Mouse (Mus musculus) megakaryocyte, embryonic 14.5 days (primary cell): Measurements from ENCODE around the gene Dixdc1.

Experiments used
- FLI1 ChIP-seq: IDR thresholded peaks from 2 replicates; pipeline ENCODE4 v1.6.1; 2012; ENCODE audit warnings: low read length, inconsistent platforms, mixed read lengths
- GATA1 ChIP-seq: IDR thresholded peaks from 3 replicates; pipeline ENCODE4 v1.6.1; 2012; ENCODE audit warnings: mixed read lengths, low read length, inconsistent platforms, borderline replicate concordance

DNA sequence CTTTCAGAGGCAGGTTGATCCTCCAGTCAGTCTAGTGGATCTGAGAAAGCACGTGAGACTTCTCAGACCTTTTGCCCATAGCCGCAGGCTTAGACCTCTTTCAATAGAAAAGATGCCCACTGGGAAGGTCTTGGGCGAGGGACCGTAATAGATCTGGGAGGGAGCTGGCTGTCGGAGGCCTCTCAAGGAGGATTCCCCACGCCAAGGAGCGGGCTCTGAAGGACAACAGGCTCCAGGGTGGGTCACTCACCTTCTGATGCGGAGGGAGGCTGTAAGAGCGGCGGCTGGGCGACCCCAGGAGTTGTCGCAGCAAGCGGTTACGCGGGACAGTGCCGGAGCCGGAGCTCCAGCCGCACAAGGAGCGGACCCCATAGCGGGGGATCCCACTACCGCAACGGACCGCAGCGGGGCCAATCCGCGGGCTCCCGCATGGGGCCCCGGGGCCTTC, 80.4 kb downstream of the Dixdc1 start:
- no peak for TF ChIP-seq GATA1
- no peak for TF ChIP-seq FLI1
